Mouse (Mus musculus) liver, adult 10 weeks (tissue): ENCODE data around the gene Ccl27a. TPM values are rescaled to one million over a fixed set of nuclear protein-coding genes. Genes with fewer than 3 reads are reported as not detected.

Experiments used
- polyA plus RNA-seq: library from polyadenylated mRNA; stranded (reverse); fragments of 350-450 nt; fragmentation: Illumina TruSeq; extraction: RNeasy Lipid Tissue Mini Kit (QIAGEN cat#74804); gene quantifications from one replicate; pipeline ENCODE4 v1.2.3, GENCODE M21; 2014; ENCODE audit warnings: low read depth, low replicate concordance

Ccl27a gene
- 9.1 TPM for polyA plus RNA-seq

DNA sequence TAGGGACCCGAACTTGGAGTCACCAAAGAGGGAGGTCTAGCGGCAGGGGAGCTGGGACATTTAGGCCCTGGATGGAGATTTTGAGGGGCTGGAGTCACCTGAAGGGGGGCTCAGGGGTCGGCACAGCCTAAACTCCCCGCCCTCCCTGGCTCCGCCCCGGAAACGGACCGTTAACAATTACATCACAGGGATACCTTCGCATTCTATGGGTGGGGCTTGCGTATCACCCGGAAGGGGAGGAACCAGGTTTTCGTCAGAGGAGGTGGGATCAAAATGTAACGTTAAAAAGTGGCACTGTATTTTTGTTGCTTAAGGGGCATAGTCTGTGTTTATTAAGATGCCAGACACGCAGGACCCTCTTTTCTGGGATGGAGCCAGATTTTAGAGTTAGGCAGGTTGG lies at the start of gene Ccl27a:
TSS of gene Ccl27a (minus strand) at position 246 of the 400 bp plus-strand sequence.

GRCm38 (mm10) chr4:41755338-41756305 lies 18.4 kb downstream of the Ccl27a start, which contains the start of gene Sigmar1:
Gene Sigmar1 (minus strand): TSS chr4:41756157.

GRCm38 (mm10) chr4:41754797-41755337 lies 19.2 kb downstream of the Ccl27a start, which contains the start of gene Galt:
Gene Galt (plus strand): TSS chr4:41755228.

DNA sequence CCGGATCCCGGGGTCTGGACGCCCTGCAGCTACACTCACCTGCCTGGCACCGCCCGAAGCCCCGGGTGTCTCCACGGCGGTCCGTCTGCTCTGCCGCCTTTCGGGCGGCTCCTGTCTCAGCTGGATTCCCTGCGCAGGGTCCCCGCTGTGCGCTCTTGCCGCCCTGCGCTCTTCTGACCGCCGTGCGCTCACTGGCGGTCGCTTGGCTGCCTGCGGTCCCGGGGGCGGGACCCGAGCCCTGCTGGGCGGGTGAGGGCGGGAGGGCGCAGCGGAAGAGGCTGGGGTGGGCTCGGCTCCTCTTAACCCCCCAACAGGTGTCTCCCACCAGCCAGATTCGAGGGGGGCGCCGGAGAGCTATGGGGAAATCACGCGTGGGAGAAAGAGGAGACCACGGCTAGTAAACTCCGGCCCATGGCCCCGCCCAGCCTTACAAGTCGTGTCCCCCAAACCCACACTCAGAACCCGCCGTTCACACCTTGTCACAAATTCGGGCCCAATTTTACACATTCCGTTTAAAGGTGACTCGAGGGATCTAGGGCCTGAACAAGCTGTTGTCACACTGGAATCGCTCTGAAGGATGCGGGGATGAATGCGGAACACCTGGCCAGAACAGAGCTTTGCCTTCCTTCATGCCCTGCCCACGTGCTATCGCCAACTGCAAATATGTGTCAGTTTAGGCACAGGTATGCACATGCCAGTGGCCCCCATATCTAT lies 42.8 kb downstream of the Ccl27a start, which contains the start of gene Arid3c:
TSS of gene Arid3c (minus strand) at position 91 of the 714 bp plus-strand sequence.

GRCm38 (mm10) chr4:41722918-41723351 lies 51.1 kb downstream of the Ccl27a start, which contains the start of gene Dctn3:
Gene Dctn3 (minus strand): TSS chr4:41723170.

Other genes starting within 250 kb of the Ccl27a start
- gene Fam219a, start 204.7 kb downstream of the Ccl27a start, polyA plus RNA-seq, result 0.77 TPM
- gene Dnaic1, start 204.5 kb downstream of the Ccl27a start, polyA plus RNA-seq, result not detected
- gene Enho, start 133.9 kb downstream of the Ccl27a start, polyA plus RNA-seq, result 0.53 TPM
- not detected for gene Cntfr, start 77.2 kb downstream of the Ccl27a start, polyA plus RNA-seq
- 22.8 TPM for gene Il11ra1, start 74.3 kb downstream of the Ccl27a start, polyA plus RNA-seq
- 0.85 TPM for gene Rpp25l, start 60.7 kb downstream of the Ccl27a start, polyA plus RNA-seq
- gene Dctn3, start 51.1 kb downstream of the Ccl27a start, polyA plus RNA-seq, result 16.2 TPM
- not detected for gene Arid3c, start 43.1 kb downstream of the Ccl27a start, polyA plus RNA-seq
- 6.9 TPM for gene Galt, start 19.0 kb downstream of the Ccl27a start, polyA plus RNA-seq
- gene Sigmar1, start 18.1 kb downstream of the Ccl27a start, polyA plus RNA-seq, result 109 TPM
- not detected for gene Gm21541, start 129.4 kb upstream of the Ccl27a start, polyA plus RNA-seq
- gene Gm20878, start 167.3 kb upstream of the Ccl27a start, polyA plus RNA-seq, result 1.1 TPM
- gene Fam205a4, start 191.8 kb upstream of the Ccl27a start, polyA plus RNA-seq, result not detected